Mouse (Mus musculus) brown adipose tissue, adult 24 weeks (tissue): Measurements from ENCODE around the gene Enpp4. TPM values are rescaled to one million over a fixed set of nuclear protein-coding genes. Genes with fewer than 3 reads are reported as not detected.

ENCODE experiments used
- H3K27ac ChIP-seq: fragments of 200-500 bp; replicated peaks from 2 replicates; pipeline ENCODE4 v1.5.1; 2012; ENCODE audit warnings: low read depth, mild to moderate bottlenecking, low read length
- H3K4me1 ChIP-seq: fragments of 200-500 bp; 2 replicates; pipeline ENCODE4 v1.6.1; 2012; ENCODE audit warnings: low read length, mixed read lengths; ENCODE audit not compliant: control insufficient read depth, insufficient read depth, insufficient read length
- H3K4me3 ChIP-seq: fragments of 200-500 bp; 2 replicates; pipeline ENCODE4 v1.5.1; 2012; ENCODE audit warnings: low read depth, mild to moderate bottlenecking, low read length, moderate library complexity; ENCODE audit not compliant: insufficient read depth
- polyA plus RNA-seq: library from polyadenylated mRNA; stranded (reverse); fragments of >200 nt; gene quantifications from 2 replicates; pipeline ENCODE4 v1.2.4, GENCODE M21; 2012; ENCODE audit not compliant: missing spikeins, insufficient read depth, insufficient read length

Enpp4 gene
- polyA plus RNA-seq, 1 experiment: 7.0 TPM

DNA sequence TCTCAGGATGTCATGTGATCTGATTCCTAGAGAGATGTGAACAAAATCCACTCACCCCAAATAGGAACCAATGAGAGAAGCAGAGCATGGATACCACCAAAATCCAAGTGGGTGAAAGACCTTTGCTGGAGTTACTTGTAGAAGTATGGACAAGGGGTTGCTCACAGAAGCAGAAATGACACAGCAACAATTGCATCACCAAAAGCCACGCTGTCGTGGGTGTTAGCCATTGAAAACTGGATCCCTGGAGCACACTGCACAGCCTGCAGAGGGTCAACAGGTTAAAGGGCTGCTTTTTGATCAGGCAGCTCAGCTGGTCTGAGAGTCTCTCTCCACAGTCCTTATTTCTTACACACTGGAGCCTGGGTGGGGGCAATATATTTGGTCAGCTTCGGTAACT lies 30.0 kb downstream of the Enpp4 start:
- Histone ChIP-seq H3K4me1 (peaks cover 3% of the 10 kb centered on the region; the same call in 1 of the 2 replicates), H3K4me3 (no peak overlapping the region), H3K27ac (0 out of 2 replicates have a peak overlapping the region, but pooled peaks have one; percentile 11)

DNA sequence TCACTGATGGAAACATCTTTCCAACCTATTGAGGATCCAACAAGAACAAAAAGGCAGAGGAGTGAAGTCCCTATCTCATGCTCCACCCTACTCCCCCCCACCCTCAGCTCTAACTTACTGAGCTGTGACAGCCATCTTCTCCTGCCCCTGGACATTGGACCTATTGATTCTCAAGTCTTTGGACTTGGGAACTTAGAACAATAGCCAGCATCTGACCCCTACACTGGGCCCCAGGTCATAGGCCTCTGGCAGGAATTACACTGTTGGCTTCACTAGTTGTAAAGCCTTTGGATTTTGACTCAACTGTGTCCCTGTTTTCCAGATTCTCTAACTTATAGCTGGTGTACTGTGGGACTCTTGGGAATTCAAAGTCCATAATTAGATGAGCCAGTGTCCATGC lies 33.9 kb downstream of the Enpp4 start:
- Histone ChIP-seq H3K4me1 (peaks cover 3% of the 10 kb centered on the region; the same call in 1 of the 2 replicates), H3K27ac (no peak overlapping the region), H3K4me3 (no peak overlapping the region)

DNA sequence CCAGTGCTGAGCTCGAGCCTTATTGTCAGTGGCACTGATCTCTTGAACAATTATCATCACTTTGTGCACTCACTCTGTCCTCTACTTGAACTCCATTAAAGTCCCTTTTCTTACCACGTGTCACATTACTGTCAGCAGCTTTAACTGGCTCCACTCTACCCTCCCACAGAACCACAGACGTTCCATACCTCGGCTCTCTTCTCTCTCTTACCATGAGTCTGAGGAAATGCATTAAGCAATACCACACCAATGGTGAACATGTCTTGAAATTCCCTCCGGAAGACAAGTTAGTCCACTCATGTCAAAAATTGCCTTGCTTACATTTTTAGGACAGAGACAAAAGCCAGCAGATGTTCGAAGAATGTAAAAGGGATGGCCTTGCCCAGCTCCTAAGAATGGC lies 36.7 kb downstream of the Enpp4 start:
- H3K4me1 ChIP-seq: no peaks in the 10 kb centered on the region
- H3K4me3 ChIP-seq: no peak overlapping the region
- no peak overlapping the region for H3K27ac ChIP-seq

DNA sequence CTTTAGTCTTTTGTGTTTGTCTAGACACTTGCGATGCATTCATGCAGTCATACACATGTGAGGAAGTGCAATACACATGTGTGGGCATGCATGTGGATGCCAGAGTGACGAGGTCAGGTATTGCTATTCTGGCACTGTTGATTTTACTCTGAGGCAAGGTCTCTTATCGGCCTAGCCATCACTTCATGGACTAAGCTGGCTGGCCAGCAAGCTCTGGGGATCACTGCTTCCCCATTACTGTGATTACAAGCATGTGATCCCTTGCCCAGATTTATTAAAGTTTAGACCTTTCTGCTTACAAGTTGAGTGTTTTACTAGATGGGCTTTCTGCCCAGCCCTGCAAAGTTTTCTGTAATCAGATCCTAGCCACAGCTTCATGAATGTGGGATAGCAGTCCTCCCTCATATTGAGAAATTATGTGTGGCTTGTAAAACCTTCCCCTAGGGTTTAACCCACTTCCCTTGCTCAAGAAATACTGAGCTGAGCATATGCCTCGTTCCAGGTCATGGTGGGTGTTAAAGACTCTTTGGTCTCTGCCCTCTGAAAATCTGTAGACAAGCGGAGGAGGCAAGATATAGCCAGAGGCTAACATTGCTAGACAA lies 44.2 kb downstream of the Enpp4 start:
- H3K4me3 ChIP-seq: no peak overlapping the region
- no peak overlapping the region for H3K27ac ChIP-seq
- H3K4me1 ChIP-seq: no peaks in the 10 kb centered on the region

DNA sequence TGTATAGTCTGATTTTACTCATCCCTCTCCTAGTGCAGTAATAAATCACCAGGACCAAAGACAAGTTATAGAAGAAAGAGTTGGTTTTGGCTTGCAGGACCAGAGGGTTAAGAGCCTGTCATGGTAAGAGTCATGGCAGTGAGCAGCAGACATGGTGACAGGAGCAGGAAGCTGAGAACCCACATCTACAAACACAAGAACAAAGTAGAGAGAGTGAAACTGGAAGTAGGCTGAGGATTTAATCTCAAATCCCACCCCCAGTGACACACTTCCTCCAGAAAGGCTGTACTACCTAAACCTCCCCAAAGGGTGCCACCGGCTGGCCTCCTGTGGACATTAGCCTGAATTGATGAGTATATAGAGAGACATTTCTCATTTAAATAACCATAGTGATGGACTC lies 44.8 kb downstream of the Enpp4 start:
- Histone ChIP-seq H3K4me1 (no peaks in the 10 kb centered on the region), H3K4me3 (no peak overlapping the region), H3K27ac (no peak overlapping the region)

DNA sequence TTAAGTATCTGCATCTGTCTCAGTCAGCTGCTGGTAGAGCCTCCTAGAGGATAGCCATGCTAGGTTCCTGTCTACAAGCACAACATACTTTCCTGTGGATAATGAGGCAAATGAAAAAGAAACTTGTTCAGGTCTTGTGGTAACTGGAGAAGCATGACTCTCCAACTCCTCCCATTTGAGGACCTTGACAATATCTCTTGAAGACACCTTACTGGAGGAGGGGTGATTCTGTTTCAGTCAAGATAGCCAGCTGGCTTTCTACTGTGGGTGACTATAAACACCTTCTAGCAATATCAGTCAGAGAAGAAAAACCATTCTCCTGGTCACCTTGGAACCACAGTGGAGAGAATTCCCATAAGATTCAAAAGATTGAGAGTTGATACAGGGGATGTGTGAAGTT lies 47.5 kb downstream of the Enpp4 start:
- Histone ChIP-seq H3K27ac (no peak overlapping the region), H3K4me3 (no peak overlapping the region), H3K4me1 (no peaks in the 10 kb centered on the region)

DNA sequence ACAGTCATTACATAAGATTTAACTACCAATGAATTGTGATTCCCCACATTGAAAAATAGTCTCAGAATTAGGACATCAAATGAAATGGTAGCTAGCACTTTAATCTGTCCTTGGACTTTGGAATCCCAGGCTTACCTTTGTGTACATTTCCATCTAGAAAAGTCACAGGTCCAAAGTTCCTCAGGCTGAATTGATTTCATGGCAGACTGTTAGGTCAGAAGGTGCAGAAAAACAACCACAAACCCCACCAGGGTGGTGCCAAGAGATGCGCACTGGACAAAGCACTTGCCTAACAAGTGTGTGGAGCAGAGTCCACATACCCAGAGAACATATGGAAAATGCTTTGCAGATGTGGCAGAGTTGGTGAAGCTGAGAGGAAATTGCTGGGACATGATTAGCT lies 48.5 kb downstream of the Enpp4 start:
- H3K4me3 ChIP-seq: no peak overlapping the region
- H3K4me1 ChIP-seq: no peaks in the 10 kb centered on the region
- no peak overlapping the region for H3K27ac ChIP-seq

DNA sequence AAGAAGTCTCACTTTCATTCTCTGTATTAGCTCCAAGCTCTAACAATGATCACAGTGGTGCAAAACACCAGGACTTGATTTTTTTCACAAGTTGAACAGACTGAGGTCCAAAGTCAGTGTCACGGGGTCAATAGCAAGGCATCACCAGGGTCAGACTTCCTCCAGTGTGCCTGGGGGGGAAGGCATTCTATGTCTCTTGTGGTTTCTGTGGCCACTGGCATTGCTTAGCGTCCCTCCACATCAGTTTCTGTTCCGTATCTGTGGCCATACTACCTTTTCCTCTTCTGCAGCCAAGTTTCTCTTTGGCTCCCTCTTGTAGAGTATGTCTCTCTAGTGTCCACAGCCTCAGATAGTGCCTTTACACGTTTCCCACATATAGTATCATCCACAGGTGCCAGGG lies 52.2 kb downstream of the Enpp4 start:
- Histone ChIP-seq H3K27ac (no peak overlapping the region), H3K4me3 (no peak overlapping the region), H3K4me1 (no peaks in the 10 kb centered on the region)

Other genes with a start within 250 kb of the Enpp4 start
- gene Enpp5, start 27.0 kb downstream of the Enpp4 start, polyA plus RNA-seq: 44.9 and 46.4 TPM in 2 replicates
- 89.1 and 108 TPM in 2 replicates for gene Clic5, start 82.8 kb upstream of the Enpp4 start, polyA plus RNA-seq